Mouse (Mus musculus): ENCODE data around the gene Aldob.

GRCm38 (mm10) chr4:49535036-49535435 lies 14.3 kb downstream of the Aldob start:
- no peak for TF ChIP-seq CTCF (IDR thresholded peaks at IDR 0.05)
- TF ChIP-seq EP300 (IDR thresholded peaks at IDR 0.05), result no peak
